8 mouse cellular contexts compared by ENCODE assay signal in the genomic region with DNA sequence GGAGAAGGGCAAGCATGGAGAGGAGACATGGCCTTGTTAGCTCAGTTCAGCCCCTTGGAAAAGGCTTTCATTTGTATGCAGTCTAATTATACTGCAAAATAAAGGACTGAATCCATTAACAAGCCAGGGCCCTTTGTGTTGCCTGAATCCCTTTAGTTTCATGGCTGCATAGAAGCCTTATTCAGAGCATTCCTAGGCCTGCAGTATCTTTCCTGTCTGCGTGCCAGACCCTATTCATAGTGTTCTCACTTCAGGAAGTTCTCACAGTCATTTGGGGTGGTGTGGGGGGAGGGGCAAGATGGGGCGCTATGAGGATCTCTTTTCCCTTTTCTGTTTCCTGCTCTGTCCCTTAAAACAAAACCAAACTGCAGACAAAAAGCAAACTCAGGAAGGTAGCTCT. TPM values are rescaled to one million over a fixed set of nuclear protein-coding genes. Genes with fewer than 3 reads are reported as not detected.
DNase-seq lines count a peak whose midpoint lies in the region; ATAC-seq and TF ChIP-seq lines count a peak whose summit lies in the region.

No protein-coding gene starts in this region.

- ATAC-seq in kidney, embryonic 16.5 days (ENCODE audit: low FRiP score, low TSS enrichment) = no peak
- peak; percentile 51; the same call in 1 of the 2 replicates for ATAC-seq in embryonic facial prominence, embryonic 14.5 days (ENCODE audit: low read depth)
- peak; percentile 89 for ATAC-seq in neural tube, embryonic 13.5 days (ENCODE audit: low read depth)
- no peak for ATAC-seq in erythroid progenitor cell, adult 5-6 weeks (replicated peaks; ENCODE audit: low FRiP score, poor library complexity, severe bottlenecking)

- no peak overlapping the region for H3K9ac ChIP-seq in kidney, embryonic 16.5 days (replicated peaks; ENCODE audit: low read length)
- no peak overlapping the region for H3K9ac ChIP-seq in embryonic facial prominence, embryonic 14.5 days (ENCODE audit: low read depth, low read length)
- no peak overlapping the region for H3K9ac ChIP-seq in liver, adult 2 months (ENCODE audit: low read depth, low read length)
- H3K9ac ChIP-seq in neural tube, embryonic 13.5 days = no peak overlapping the region

- H3K9me3 ChIP-seq in kidney, embryonic 16.5 days (ENCODE audit: low read length) = no peaks in the 10 kb centered on the region
- H3K9me3 ChIP-seq in embryonic facial prominence, embryonic 14.5 days (ENCODE audit: control insufficient read depth, low read length) = no peaks in the 10 kb centered on the region
- H3K9me3 ChIP-seq in heart, embryonic 10.5 days = no peaks in the 10 kb centered on the region
- no peaks in the 10 kb centered on the region for H3K9me3 ChIP-seq in neural tube, embryonic 13.5 days

- TF ChIP-seq CTCF in liver, adult 2 months (IDR thresholded peaks at IDR 0.05; ENCODE audit: low read depth, low read length) = no peak

- no peak overlapping the region for H3K27ac ChIP-seq in kidney, embryonic 16.5 days (ENCODE audit: low read length)
- H3K27ac ChIP-seq in embryonic facial prominence, embryonic 14.5 days (replicated peaks; ENCODE audit: low read depth, low read length) = no peak overlapping the region
- peak overlapping the region; percentile 82 for H3K27ac ChIP-seq in heart, embryonic 10.5 days
- peak overlapping the region; percentile 33; the same call in 1 of the 2 replicates for H3K27ac ChIP-seq in liver, adult 2 months (replicated peaks; ENCODE audit: insufficient read depth, low read depth, low read length)
- H3K27ac ChIP-seq in neural tube, embryonic 13.5 days (replicated peaks) = peak overlapping the region; percentile 86

- no peak overlapping the region for H3K4me2 ChIP-seq in kidney, embryonic 16.5 days (replicated peaks; ENCODE audit: low read depth, low read length)
- no peak overlapping the region for H3K4me2 ChIP-seq in embryonic facial prominence, embryonic 14.5 days (ENCODE audit: low read depth, low read length)
- H3K4me2 ChIP-seq in neural tube, embryonic 13.5 days = peak overlapping the region; percentile 25

- no peaks in the 10 kb centered on the region for H3K36me3 ChIP-seq in kidney, embryonic 16.5 days (ENCODE audit: insufficient read depth, low read length)
- H3K36me3 ChIP-seq in embryonic facial prominence, embryonic 14.5 days (ENCODE audit: control insufficient read depth, insufficient read depth, low read length) = no peaks in the 10 kb centered on the region
- H3K36me3 ChIP-seq in heart, embryonic 10.5 days = no peaks in the 10 kb centered on the region
- no peaks in the 10 kb centered on the region for H3K36me3 ChIP-seq in liver, adult 2 months (ENCODE audit: control insufficient read depth, insufficient read depth, low read length)
- H3K36me3 ChIP-seq in neural tube, embryonic 13.5 days = no peaks in the 10 kb centered on the region

- peaks cover 34% of the 10 kb centered on the region for H3K79me2 ChIP-seq in liver, adult 2 months (ENCODE audit: control insufficient read depth, insufficient read depth, low read length)

- H3K4me3 ChIP-seq in kidney, embryonic 16.5 days (ENCODE audit: low read length) = no peak overlapping the region
- no peak overlapping the region for H3K4me3 ChIP-seq in embryonic facial prominence, embryonic 14.5 days (ENCODE audit: low read depth, low read length)
- H3K4me3 ChIP-seq in heart, embryonic 10.5 days = no peak overlapping the region
- no peak overlapping the region for H3K4me3 ChIP-seq in liver, adult 2 months (ENCODE audit: insufficient read depth, low read depth, low read length)
- H3K4me3 ChIP-seq in neural tube, embryonic 13.5 days = no peak overlapping the region

- H3K27me3 ChIP-seq in kidney, embryonic 16.5 days (ENCODE audit: insufficient read depth, low read length) = no peaks in the 10 kb centered on the region
- H3K27me3 ChIP-seq in embryonic facial prominence, embryonic 14.5 days (replicated peaks; ENCODE audit: control insufficient read depth, insufficient read depth, low read length) = no peaks in the 10 kb centered on the region
- H3K27me3 ChIP-seq in heart, embryonic 10.5 days (ENCODE audit: insufficient read depth, poor library complexity, severe bottlenecking) = no peaks in the 10 kb centered on the region
- no peaks in the 10 kb centered on the region for H3K27me3 ChIP-seq in liver, adult 2 months (ENCODE audit: control insufficient read depth, insufficient read depth, low read length)
- no peaks in the 10 kb centered on the region for H3K27me3 ChIP-seq in neural tube, embryonic 13.5 days

- H3K4me1 ChIP-seq in kidney, embryonic 16.5 days (ENCODE audit: insufficient read depth, low read length) = peaks cover 26% of the 10 kb centered on the region
- peaks cover 21% of the 10 kb centered on the region; the same call in 1 of the 2 replicates for H3K4me1 ChIP-seq in embryonic facial prominence, embryonic 14.5 days (ENCODE audit: control insufficient read depth, insufficient read depth, low read length)
- H3K4me1 ChIP-seq in heart, embryonic 10.5 days = peaks cover 70% of the 10 kb centered on the region
- H3K4me1 ChIP-seq in liver, adult 2 months (ENCODE audit: control insufficient read depth, insufficient read depth, low read length) = peaks cover 20% of the 10 kb centered on the region
- H3K4me1 ChIP-seq in neural tube, embryonic 13.5 days (replicated peaks) = peaks cover 66% of the 10 kb centered on the region

- no peak for TF ChIP-seq POLR2A in liver, adult 2 months (IDR thresholded peaks at IDR 0.05; ENCODE audit: extremely low read depth, insufficient read depth, low read length)

- WGBS in kidney, embryonic 16.5 days = 20% methylated on average over 2 of the region's 2 CpGs
- WGBS in embryonic facial prominence, embryonic 14.5 days = 21% methylated on average over 2 of the region's 2 CpGs
- WGBS in heart, embryonic 10.5 days = 12% methylated on average over 2 of the region's 2 CpGs
- 53% methylated on average over 2 of the region's 2 CpGs for WGBS in liver, adult 2 months
- whole genome bisulfite sequencing in neural tube, embryonic 13.5 days = 2% methylated on average over 2 of the region's 2 CpGs

- DNase-seq in kidney, adult 18-20 months = peak; percentile 53
- peak; percentile 86 for DNase-seq in embryonic facial prominence, embryonic 14.5 days (ENCODE audit: low spot score)
- DNase-seq in heart, embryonic 10.5 days (ENCODE audit: low spot score) = no peak
- DNase-seq in kidney, adult 9 months = peak; percentile 65
- no peak for DNase-seq in liver, adult 2 months (ENCODE audit: extremely low read depth, low read depth, low spot score)

RNA-seq across cellular contexts. Expression of a gene that starts 28.1 kb away (rescaled TPM):
- polyA plus RNA-seq in kidney, embryonic 16.5 days (2015; fragmentation: Nextera tagmentation; extraction: Ambion mirVana) = 3.0 and 3.4 TPM in 2 replicates
- polyA plus RNA-seq in embryonic facial prominence, embryonic 14.5 days (2014; fragmentation: Nextera tagmentation; extraction: Ambion mirVana) = 5.1 and 5.2 TPM in 2 replicates
- 4.2 and 4.5 TPM in 2 replicates for polyA plus RNA-seq in heart, embryonic 10.5 days (2016; fragmentation: Nextera tagmentation; extraction: Ambion mirVana)
- total RNA-seq in liver, adult 2 months (2014; rRNA removed) = 8.3 and 13.1 TPM in 2 replicates
- 7.8 and 8.7 TPM in 2 replicates for polyA plus RNA-seq in liver, adult 2 months (2012; rRNA removed)
- 6.9 and 7.5 TPM in 2 replicates for polyA plus RNA-seq in neural tube, embryonic 13.5 days (2015; fragmentation: Nextera tagmentation; extraction: Ambion mirVana)
- 11.5 and 17.6 TPM in 2 replicates for total RNA-seq in erythroid progenitor cell, adult 5-6 weeks (2015; ENCODE audit: low replicate concordance)
- 5.5 and 14.7 TPM in 2 replicates for total RNA-seq in erythroid progenitor cell, adult 5-6 weeks (2017; ENCODE audit: low replicate concordance)

Comparison
In these comparisons a context has a peak if more than half of its experiments do, and no peak if none do; other contexts are left out.
1. DNase-seq: peak in kidney, adult 18-20 months (single experiment), embryonic facial prominence, embryonic 14.5 days (single experiment) and kidney, adult 9 months (single experiment); none in heart, embryonic 10.5 days (single experiment) and liver, adult 2 months (single experiment).
2. ATAC-seq: peak in embryonic facial prominence, embryonic 14.5 days (single experiment) and neural tube, embryonic 13.5 days (single experiment); none in kidney, embryonic 16.5 days (single experiment) and erythroid progenitor cell, adult 5-6 weeks (single experiment).
3. H3K27ac ChIP-seq: peak in heart, embryonic 10.5 days (single experiment), liver, adult 2 months (single experiment) and neural tube, embryonic 13.5 days (single experiment); none in kidney, embryonic 16.5 days (single experiment) and embryonic facial prominence, embryonic 14.5 days (single experiment).